Comparison of ENCODE assay signal across 8 mouse cellular contexts in the genomic region with DNA sequence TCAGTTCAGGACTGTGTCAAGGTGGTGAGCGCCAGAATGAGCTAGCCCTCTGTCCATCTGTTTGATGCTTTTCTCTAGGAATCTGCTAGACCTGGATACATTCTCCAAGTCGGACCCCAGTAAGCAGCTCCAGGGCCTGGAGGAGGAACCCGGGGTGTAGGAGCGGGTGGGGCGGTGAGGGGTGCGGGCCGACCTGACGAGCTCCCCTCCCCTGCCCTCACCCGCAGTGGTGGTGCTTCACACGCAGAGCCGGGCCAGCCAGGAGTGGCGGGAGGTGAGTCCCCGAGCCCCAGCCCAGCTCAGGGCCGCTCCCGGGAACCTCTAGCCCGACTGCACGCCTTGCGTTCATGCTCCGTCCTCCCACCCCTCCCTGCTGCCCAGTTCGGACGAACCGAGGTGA. TPM values are rescaled to one million over a fixed set of nuclear protein-coding genes. Genes with fewer than 3 reads are reported as not detected.
DNase-seq lines count a peak whose midpoint lies in the region; ATAC-seq lines count a peak whose summit lies in the region.
"Had no signal": no experiment of that assay in that cellular context is flagged by ENCODE, and none has a peak within 500 bp of the region (broad histone marks: within the 10 kb centered on the region; RNA-seq: fewer than 3 reads in every experiment).

No protein-coding gene starts in this region.

- no peak overlapping the region for H3K27ac ChIP-seq in lung, embryonic 16.5 days (ENCODE audit: low read length)
- no peak overlapping the region for H3K27ac ChIP-seq in embryonic facial prominence, embryonic 13.5 days
- no peak overlapping the region for H3K27ac ChIP-seq in limb, embryonic 10.5 days
- H3K27ac ChIP-seq in stomach, embryonic 16.5 days (ENCODE audit: low read length): no peak overlapping the region

- no peak for DNase-seq in lung, postnatal 36 days
- DNase-seq in limb, embryonic 10.5 days (ENCODE audit: low spot score): peak; percentile 35
- DNase-seq in thymus, postnatal 36 days: no peak
- DNase-seq in frontal cortex, postnatal 14 days (ENCODE audit: low spot score in 2 of 2): no peak

- H3K4me3 ChIP-seq in lung, embryonic 16.5 days (ENCODE audit: low read length): peak overlapping the region; percentile 17
- H3K4me3 ChIP-seq in embryonic facial prominence, embryonic 13.5 days: no peak overlapping the region
- H3K4me3 ChIP-seq in limb, embryonic 10.5 days: 0 out of 2 replicates have a peak overlapping the region, but pooled peaks have one; percentile 11
- peak overlapping the region; percentile 19 for H3K4me3 ChIP-seq in stomach, embryonic 16.5 days (replicated peaks; ENCODE audit: low read length)

- no peak overlapping the region for H3K9ac ChIP-seq in lung, embryonic 16.5 days (ENCODE audit: low read length)
- H3K9ac ChIP-seq in embryonic facial prominence, embryonic 13.5 days: no peak overlapping the region
- H3K9ac ChIP-seq in stomach, embryonic 16.5 days (ENCODE audit: low read length): no peak overlapping the region

- no peaks in the 10 kb centered on the region for H3K9me3 ChIP-seq in lung, embryonic 16.5 days (ENCODE audit: control insufficient read depth, low read length)
- H3K9me3 ChIP-seq in embryonic facial prominence, embryonic 13.5 days: no peaks in the 10 kb centered on the region
- H3K9me3 ChIP-seq in limb, embryonic 10.5 days (replicated peaks): no peaks in the 10 kb centered on the region
- no peaks in the 10 kb centered on the region for H3K9me3 ChIP-seq in stomach, embryonic 16.5 days (replicated peaks; ENCODE audit: control insufficient read depth, low read length)

- WGBS in lung, embryonic 16.5 days: 2% methylated on average over 22 of the region's 22 CpGs
- WGBS in embryonic facial prominence, embryonic 13.5 days: 3% methylated on average over 22 of the region's 22 CpGs
- WGBS in limb, embryonic 10.5 days: 2% methylated on average over 22 of the region's 22 CpGs
- WGBS in stomach, embryonic 16.5 days: 1% methylated on average over 22 of the region's 22 CpGs

- ATAC-seq in lung, embryonic 16.5 days (ENCODE audit: low read depth): no peak
- no peak for ATAC-seq in embryonic facial prominence, embryonic 13.5 days (ENCODE audit: insufficient number of reproducible peaks, insufficient read depth, low FRiP score, low TSS enrichment, low read depth)
- no peak for ATAC-seq in stomach, embryonic 16.5 days (ENCODE audit: insufficient read depth, low FRiP score)

- H3K4me2 ChIP-seq in lung, embryonic 16.5 days (ENCODE audit: low read depth, low read length): peak overlapping the region; percentile 38
- H3K4me2 ChIP-seq in embryonic facial prominence, embryonic 13.5 days: peak overlapping the region; percentile 32
- peak overlapping the region; percentile 23 for H3K4me2 ChIP-seq in stomach, embryonic 16.5 days (ENCODE audit: low read depth, low read length)

- H3K27me3 ChIP-seq in lung, embryonic 16.5 days (ENCODE audit: control insufficient read depth, insufficient read depth, low read depth, low read length): peaks cover 29% of the 10 kb centered on the region
- peaks cover 45% of the 10 kb centered on the region for H3K27me3 ChIP-seq in embryonic facial prominence, embryonic 13.5 days
- peaks cover 49% of the 10 kb centered on the region for H3K27me3 ChIP-seq in limb, embryonic 10.5 days (ENCODE audit: low read depth, poor library complexity, severe bottlenecking)
- H3K27me3 ChIP-seq in stomach, embryonic 16.5 days (ENCODE audit: control insufficient read depth, insufficient read depth, low read length): peaks cover 31% of the 10 kb centered on the region

- H3K4me1 ChIP-seq in lung, embryonic 16.5 days (replicated peaks; ENCODE audit: control insufficient read depth, insufficient read depth, low read length): peaks cover 5% of the 10 kb centered on the region; the same call in 1 of the 2 replicates
- peaks cover 13% of the 10 kb centered on the region for H3K4me1 ChIP-seq in embryonic facial prominence, embryonic 13.5 days
- H3K4me1 ChIP-seq in limb, embryonic 10.5 days: peaks cover 13% of the 10 kb centered on the region
- peaks cover 5% of the 10 kb centered on the region; the same call in 1 of the 2 replicates for H3K4me1 ChIP-seq in stomach, embryonic 16.5 days (ENCODE audit: control insufficient read depth, insufficient read depth, low read length)

- H3K36me3 ChIP-seq in lung, embryonic 16.5 days (ENCODE audit: control insufficient read depth, insufficient read depth, low read length): no peaks in the 10 kb centered on the region
- peaks cover 19% of the 10 kb centered on the region for H3K36me3 ChIP-seq in embryonic facial prominence, embryonic 13.5 days
- H3K36me3 ChIP-seq in limb, embryonic 10.5 days: peaks cover 6% of the 10 kb centered on the region; the same call in 1 of the 2 replicates
- H3K36me3 ChIP-seq in stomach, embryonic 16.5 days (ENCODE audit: control insufficient read depth, insufficient read depth, low read length): no peaks in the 10 kb centered on the region

RNA-seq across cellular contexts. Expression of gene Cpne9, which starts 0.9 kb away (rescaled TPM):
- polyA plus RNA-seq in lung, embryonic 16.5 days (2015; fragmentation: Nextera tagmentation; extraction: Ambion mirVana): 0.10 TPM in 1 of 2 replicates, not detected in the other
- polyA plus RNA-seq in embryonic facial prominence, embryonic 13.5 days (2015; fragmentation: Nextera tagmentation; extraction: Ambion mirVana): 0.06 and 0.37 TPM in 2 replicates
- polyA plus RNA-seq in limb, embryonic 10.5 days (2016; fragmentation: Nextera tagmentation; extraction: Ambion mirVana): 0.06 TPM in 2 replicates
- 0.06 TPM in 1 of 2 replicates, not detected in the other for polyA plus RNA-seq in stomach, embryonic 16.5 days (2015; fragmentation: Nextera tagmentation; extraction: Ambion mirVana)
- polyA plus RNA-seq: large intestine, adult 2 months had no signal

RNA-seq across cellular contexts. Expression of gene Brpf1, which starts 24.0 kb away (rescaled TPM):
- polyA plus RNA-seq in lung, embryonic 16.5 days (2015; fragmentation: Nextera tagmentation; extraction: Ambion mirVana): 16.6 and 19.1 TPM in 2 replicates
- 19.1 and 20.4 TPM in 2 replicates for polyA plus RNA-seq in embryonic facial prominence, embryonic 13.5 days (2015; fragmentation: Nextera tagmentation; extraction: Ambion mirVana)
- 26.1 and 28.0 TPM in 2 replicates for polyA plus RNA-seq in limb, embryonic 10.5 days (2016; fragmentation: Nextera tagmentation; extraction: Ambion mirVana)
- polyA plus RNA-seq in stomach, embryonic 16.5 days (2015; fragmentation: Nextera tagmentation; extraction: Ambion mirVana): 12.9 and 13.6 TPM in 2 replicates

RNA-seq across cellular contexts. Expression of gene Ogg1, which starts 43.8 kb away (rescaled TPM):
- 16.1 and 17.6 TPM in 2 replicates for polyA plus RNA-seq in lung, embryonic 16.5 days (2015; fragmentation: Nextera tagmentation; extraction: Ambion mirVana)
- 13.6 and 13.9 TPM in 2 replicates for polyA plus RNA-seq in embryonic facial prominence, embryonic 13.5 days (2015; fragmentation: Nextera tagmentation; extraction: Ambion mirVana)
- 19.1 and 19.5 TPM in 2 replicates for polyA plus RNA-seq in limb, embryonic 10.5 days (2016; fragmentation: Nextera tagmentation; extraction: Ambion mirVana)
- polyA plus RNA-seq in stomach, embryonic 16.5 days (2015; fragmentation: Nextera tagmentation; extraction: Ambion mirVana): 12.0 and 12.6 TPM in 2 replicates

RNA-seq across cellular contexts. Expression of gene Mtmr14, which starts 45.3 kb away (rescaled TPM):
- 35.4 and 36.5 TPM in 2 replicates for polyA plus RNA-seq in lung, embryonic 16.5 days (2015; fragmentation: Nextera tagmentation; extraction: Ambion mirVana)
- 31.6 and 37.2 TPM in 2 replicates for polyA plus RNA-seq in embryonic facial prominence, embryonic 13.5 days (2015; fragmentation: Nextera tagmentation; extraction: Ambion mirVana)
- polyA plus RNA-seq in limb, embryonic 10.5 days (2016; fragmentation: Nextera tagmentation; extraction: Ambion mirVana): 45.5 and 48.9 TPM in 2 replicates
- 25.9 and 26.2 TPM in 2 replicates for polyA plus RNA-seq in stomach, embryonic 16.5 days (2015; fragmentation: Nextera tagmentation; extraction: Ambion mirVana)
